Mouse (Mus musculus): ENCODE measurements at regions not wholly inside any gene's neighbourhood (a gene's known extent, or its start where the extent isn't known, plus 50 kb on each side); places are given as distances from the start of the nearest gene placed in this dataset.

DNA sequence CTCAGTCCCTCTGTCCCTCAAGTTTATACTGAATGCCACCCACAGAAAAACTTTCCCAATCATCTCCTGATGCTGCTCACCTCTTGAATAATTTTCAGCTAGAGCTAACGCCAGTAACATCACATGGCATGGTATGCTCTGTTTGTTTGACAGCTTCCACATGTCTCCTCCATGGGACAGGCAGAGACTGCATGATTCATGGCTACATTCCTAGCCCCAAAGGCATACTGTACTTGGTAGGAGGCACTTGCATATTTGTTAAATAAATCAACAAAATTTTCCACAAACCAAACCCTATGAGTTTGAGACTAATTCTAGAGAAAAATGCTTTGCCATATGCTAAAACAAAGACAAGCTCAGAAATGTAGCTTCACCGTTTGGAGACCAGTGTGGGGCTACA is 304.9 kb downstream of the Rfpl4b start:
- DNase-seq (ENCODE audit: low spot score in 2 of 2): no peak
